Mouse (Mus musculus): ENCODE data around the gene Ptprg. TPM values are rescaled to one million over a fixed set of nuclear protein-coding genes. Genes with fewer than 3 reads are reported as not detected.

Ptprg gene
- total and polyA plus RNA-seq, 3 experiments, result not detected

DNA sequence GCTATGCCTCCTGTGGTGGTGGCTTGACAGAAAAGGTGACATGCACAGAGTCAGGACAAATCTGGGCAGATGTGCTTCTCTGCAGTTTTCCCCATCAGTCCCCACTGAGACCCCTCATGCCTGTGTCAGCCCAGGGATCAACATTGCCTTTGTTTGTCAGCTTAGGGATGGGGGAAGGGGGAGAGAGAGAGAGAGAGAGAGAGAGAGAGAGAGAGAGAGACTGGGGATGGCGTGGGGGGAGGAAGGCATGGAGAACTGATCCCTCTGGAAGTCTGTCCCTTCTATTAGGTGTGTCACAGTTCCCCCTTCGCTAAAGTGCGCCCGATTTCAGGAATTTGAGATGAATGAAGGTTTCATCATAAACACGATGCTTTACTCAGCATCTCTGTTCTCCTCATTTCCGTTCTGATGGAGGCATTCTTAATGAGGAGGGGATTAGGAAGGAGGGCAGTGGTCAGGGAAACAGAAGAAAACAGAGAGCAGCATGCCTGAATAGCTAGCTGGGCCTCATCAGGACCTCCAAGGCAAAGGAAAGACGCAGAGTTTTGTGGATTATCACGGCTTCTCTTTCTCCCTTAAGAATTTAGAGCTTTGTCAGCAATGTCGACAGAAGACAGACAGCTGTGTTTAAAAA is 24.1 kb downstream of the Ptprg start:
- DNase-seq (ENCODE audit: low read depth, low spot score), result no peak
- no peak for TF ChIP-seq MXI1 (IDR thresholded peaks at IDR 0.05; ENCODE audit: low read depth, low read length)
- no peak for TF ChIP-seq UBTF (IDR thresholded peaks at IDR 0.05; ENCODE audit: borderline replicate concordance, insufficient read depth, low read depth, low read length)
- TF ChIP-seq ETS1 (IDR thresholded peaks at IDR 0.05; ENCODE audit: low read depth, low read length), result no peak
- no peak for TF ChIP-seq RCOR1 (IDR thresholded peaks at IDR 0.05; ENCODE audit: low read depth, low read length)
- no peak for TF ChIP-seq MAX (IDR thresholded peaks at IDR 0.05; ENCODE audit: low read length)
- no peak for TF ChIP-seq MEF2A (IDR thresholded peaks at IDR 0.05; ENCODE audit: extremely low read depth, insufficient replicate concordance, low read depth, low read length, poor library complexity, severe bottlenecking)
- no peak for TF ChIP-seq ELF1 (IDR thresholded peaks at IDR 0.05; ENCODE audit: low read depth, low read length)
- TF ChIP-seq ZC3H11A (IDR thresholded peaks at IDR 0.05; ENCODE audit: low read depth, low read length), result no peak
- TF ChIP-seq ZNF384 (IDR thresholded peaks at IDR 0.05; ENCODE audit: low read depth, low read length), result no peak
- no peak for TF ChIP-seq MYC (IDR thresholded peaks at IDR 0.05; ENCODE audit: low read depth, low read length)

DNA sequence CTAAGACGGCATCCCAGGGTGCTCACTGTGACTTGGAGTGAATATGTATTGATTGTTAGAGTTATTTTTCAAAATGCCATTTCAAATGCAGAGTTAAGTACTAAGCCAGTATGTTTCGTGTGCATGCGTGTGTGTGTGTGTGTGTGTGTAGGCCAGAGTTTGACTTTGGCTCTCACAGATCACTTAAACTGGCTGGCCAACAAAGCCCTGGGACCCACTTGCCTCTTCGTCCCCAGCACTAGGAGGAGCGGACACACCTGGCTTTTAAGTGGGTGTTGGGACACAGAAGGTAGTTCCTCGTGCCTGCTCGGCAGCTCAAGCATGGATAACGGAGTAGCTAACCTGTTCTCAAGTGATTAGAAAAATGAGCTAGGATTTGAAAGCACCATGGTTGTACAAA is 24.6 kb downstream of the Ptprg start:
- no peak overlapping the region for H3K27ac ChIP-seq (ENCODE audit: control insufficient read depth, low read depth, low read length)
- no peaks in the 10 kb centered on the region for H3K36me3 ChIP-seq (ENCODE audit: control insufficient read depth in 1 of 2, insufficient read depth in 2 of 2, low read length in 2 of 2)
- no peak for TF ChIP-seq MEF2A (IDR thresholded peaks at IDR 0.05; ENCODE audit: extremely low read depth, insufficient replicate concordance, low read depth, low read length, poor library complexity, severe bottlenecking)
- no peak for TF ChIP-seq EP300 (IDR thresholded peaks at IDR 0.05; ENCODE audit: low read depth in 1 of 2, low read length in 2 of 2)
- no peak for TF ChIP-seq POLR2AphosphoS5 (IDR thresholded peaks at IDR 0.05; ENCODE audit: borderline replicate concordance, low read depth, low read length)
- TF ChIP-seq POLR2A (IDR thresholded peaks at IDR 0.05; ENCODE audit: control insufficient read depth in 1 of 2, insufficient read depth in 1 of 2, low read depth in 1 of 2, low read length in 2 of 2, poor library complexity in 1 of 2), result no peak
- TF ChIP-seq ZNF384 (IDR thresholded peaks at IDR 0.05; ENCODE audit: low read depth, low read length), result no peak
- TF ChIP-seq ELF1 (IDR thresholded peaks at IDR 0.05; ENCODE audit: low read depth, low read length), result no peak
- no peak for TF ChIP-seq CTCF (IDR thresholded peaks at IDR 0.05 in 2 of 3, conservative IDR thresholded peaks at IDR 0.05 in 1 of 3; ENCODE audit: control insufficient read depth in 1 of 3, insufficient read depth in 1 of 3, low read depth in 2 of 3, low read length in 3 of 3, poor library complexity in 1 of 3, severe bottlenecking in 1 of 3)
- H3K9me3 ChIP-seq (replicated peaks; ENCODE audit: insufficient read depth, low read length), result no peaks in the 10 kb centered on the region
- H3K4me3 ChIP-seq (ENCODE audit: control insufficient read depth in 1 of 2, insufficient read depth in 1 of 2, low read depth in 2 of 2, low read length in 2 of 2), result no peak overlapping the region
- H3K9ac ChIP-seq (ENCODE audit: control insufficient read depth, low read depth, low read length, poor library complexity, severe bottlenecking), result no peak overlapping the region
- no peaks in the 10 kb centered on the region for H3K4me1 ChIP-seq (ENCODE audit: control insufficient read depth in 1 of 2, insufficient read depth in 2 of 2, low read length in 2 of 2)
- no peaks in the 10 kb centered on the region for H3K79me2 ChIP-seq (ENCODE audit: control insufficient read depth, insufficient read depth, low read length, poor library complexity)
- no peaks in the 10 kb centered on the region for H3K27me3 ChIP-seq (ENCODE audit: control insufficient read depth in 1 of 2, insufficient read depth in 2 of 2, low read length in 2 of 2)
- DNase-seq (ENCODE audit: low read depth, low spot score), result no peak

More for the DNA sequence above, 24.1 kb downstream of the Ptprg start:
- H3K4me1 ChIP-seq (ENCODE audit: control insufficient read depth in 1 of 2, insufficient read depth in 2 of 2, low read length in 2 of 2), result no peaks in the 10 kb centered on the region
- H3K4me3 ChIP-seq (ENCODE audit: control insufficient read depth in 1 of 2, insufficient read depth in 1 of 2, low read depth in 2 of 2, low read length in 2 of 2), result no peak overlapping the region
- H3K79me2 ChIP-seq (ENCODE audit: control insufficient read depth, insufficient read depth, low read length, poor library complexity), result no peaks in the 10 kb centered on the region
- no peaks in the 10 kb centered on the region for H3K27me3 ChIP-seq (ENCODE audit: control insufficient read depth in 1 of 2, insufficient read depth in 2 of 2, low read length in 2 of 2)
- no peaks in the 10 kb centered on the region for H3K36me3 ChIP-seq (ENCODE audit: control insufficient read depth in 1 of 2, insufficient read depth in 2 of 2, low read length in 2 of 2)
- H3K27ac ChIP-seq (ENCODE audit: control insufficient read depth, low read depth, low read length), result no peak overlapping the region
- no peaks in the 10 kb centered on the region for H3K9me3 ChIP-seq (replicated peaks; ENCODE audit: insufficient read depth, low read length)
- H3K9ac ChIP-seq (ENCODE audit: control insufficient read depth, low read depth, low read length, poor library complexity, severe bottlenecking), result no peak overlapping the region
